Mouse (Mus musculus) myocyte (in vitro differentiated cells): ENCODE measurements at regions not wholly inside any gene's neighbourhood (a gene's known extent, or its start where the extent isn't known, plus 50 kb on each side); places are given as distances from the start of the nearest gene placed in this dataset.

Experiments
- H3K27me3 ChIP-seq: one replicate; pipeline ENCODE4 v1.6.1; 2011; ENCODE audit not compliant: control insufficient read depth, insufficient read depth, insufficient read length
- H3K36me3 ChIP-seq: one replicate; pipeline ENCODE4 v1.6.1; 2011; ENCODE audit not compliant: control insufficient read depth, insufficient read depth
- H3K4me2 ChIP-seq: one replicate; pipeline ENCODE4 v1.6.1; 2011; ENCODE audit warnings: low read depth, control low read depth
- H3K4me3 ChIP-seq: one replicate; pipeline ENCODE4 v1.5.1; 2011; ENCODE audit warnings: mild to moderate bottlenecking, control low read depth, moderate library complexity
- H3K79me2 ChIP-seq: one replicate; pipeline ENCODE4 v1.6.1; 2011; ENCODE audit not compliant: control insufficient read depth, insufficient read depth
- H3ac ChIP-seq: one replicate; pipeline ENCODE4 v1.6.1; 2011; ENCODE audit not compliant: control insufficient read depth, insufficient read length
- CEBPB ChIP-seq: IDR thresholded peaks from 2 replicates; pipeline ENCODE4 v1.6.1; 2011; ENCODE audit warnings: mild to moderate bottlenecking, moderate library complexity; ENCODE audit not compliant: poor library complexity, insufficient read depth, severe bottlenecking
- E2F4 ChIP-seq: IDR thresholded peaks from one replicate; pipeline ENCODE4 v1.6.1; 2011; ENCODE audit warnings: mild to moderate bottlenecking, control low read depth, moderate library complexity; ENCODE audit not compliant: insufficient read depth
- MAX ChIP-seq: IDR thresholded peaks from one replicate; pipeline ENCODE4 v1.6.1; 2011; ENCODE audit warnings: low read depth, mild to moderate bottlenecking, control low read depth
- MYOD1 ChIP-seq, 3 experiments: IDR thresholded peaks; one replicate each; pipeline ENCODE4 v1.6.1; 2011; ENCODE audit warnings: control low read depth in 2 of 3, low read depth in 2 of 3, mild to moderate bottlenecking in 2 of 3, moderate library complexity in 1 of 3; ENCODE audit not compliant: insufficient read length in 2 of 3, control insufficient read depth in 1 of 3
- MYOG ChIP-seq, 3 experiments: IDR thresholded peaks; one replicate each; pipeline ENCODE4 v1.6.1; 2011; ENCODE audit warnings: control low read depth in 2 of 3, low read depth in 2 of 3, mild to moderate bottlenecking in 2 of 3; ENCODE audit not compliant: insufficient read length in 2 of 3, control insufficient read depth in 1 of 3, insufficient read depth in 1 of 3
- POLR2A ChIP-seq: IDR thresholded peaks from one replicate; pipeline ENCODE4 v1.6.1; 2011; ENCODE audit warnings: low read depth, mild to moderate bottlenecking, control low read depth, moderate library complexity; ENCODE audit not compliant: insufficient read length
- POLR2AphosphoS2 ChIP-seq: IDR thresholded peaks from one replicate; pipeline ENCODE4 v1.6.1; 2011; ENCODE audit warnings: low read depth, control low read depth; ENCODE audit not compliant: insufficient read length
- REST ChIP-seq: IDR thresholded peaks from one replicate; pipeline ENCODE4 v1.6.1; 2011; ENCODE audit warnings: mild to moderate bottlenecking, control low read depth, moderate library complexity; ENCODE audit not compliant: insufficient read depth, insufficient read length
- SRF ChIP-seq: IDR thresholded peaks from one replicate; pipeline ENCODE4 v1.6.1; 2011; ENCODE audit warnings: low read depth; ENCODE audit not compliant: control insufficient read depth, insufficient read length
- TCF12 ChIP-seq: IDR thresholded peaks from one replicate; pipeline ENCODE4 v1.6.1; 2011; ENCODE audit warnings: mild to moderate bottlenecking, control low read depth; ENCODE audit not compliant: poor library complexity, insufficient read depth, severe bottlenecking
- TCF3 ChIP-seq: IDR thresholded peaks from one replicate; pipeline ENCODE4 v1.6.1; 2011; ENCODE audit warnings: low read depth, control low read depth; ENCODE audit not compliant: insufficient read length
- USF1 ChIP-seq: IDR thresholded peaks from one replicate; pipeline ENCODE4 v1.6.1; 2011; ENCODE audit warnings: low read depth, mild to moderate bottlenecking, control low read depth, moderate library complexity

GRCm38 (mm10) chrX:142456022-142456421 is 65.7 kb upstream of the Acsl4 start:
- no peaks in the 10 kb centered on the region for H3K79me2 ChIP-seq
- no peak overlapping the region for H3ac ChIP-seq
- no peak overlapping the region for H3K4me3 ChIP-seq
- H3K27me3 ChIP-seq = no peaks in the 10 kb centered on the region
- H3K4me2 ChIP-seq = no peak overlapping the region
- no peaks in the 10 kb centered on the region for H3K36me3 ChIP-seq
- no peak for TF ChIP-seq REST
- TF ChIP-seq MAX = no peak
- TF ChIP-seq MYOG (IDR thresholded peaks at IDR 0.05; ENCODE audit: control insufficient read depth in 1 of 3, insufficient read depth in 1 of 3, insufficient read length in 2 of 3, low read depth in 2 of 3) = no peak
- TF ChIP-seq SRF = no peak
- no peak for TF ChIP-seq POLR2A
- TF ChIP-seq POLR2AphosphoS2 = no peak
- no peak for TF ChIP-seq MYOD1 (IDR thresholded peaks at IDR 0.05; ENCODE audit: control insufficient read depth in 1 of 3, insufficient read length in 2 of 3, low read depth in 2 of 3)
- TF ChIP-seq TCF12 = no peak
- TF ChIP-seq E2F4 = no peak
- no peak for TF ChIP-seq TCF3
- TF ChIP-seq USF1 = no peak
- no peak for TF ChIP-seq CEBPB

- TF ChIP-seq POLR2AphosphoS2 (no peak), REST (no peak), CEBPB (no peak), E2F4 (no peak), USF1 (no peak), TCF12 (no peak)
- Histone ChIP-seq H3K4me2 (no peak overlapping the region), H3K36me3 (no peaks in the 10 kb centered on the region), H3K79me2 (no peaks in the 10 kb centered on the region), H3K4me3 (no peak overlapping the region), H3ac (no peak overlapping the region), H3K27me3 (no peaks in the 10 kb centered on the region)
Observed at GRCm38 (mm10) chrX:142464174-142464573, 73.8 kb upstream of the Acsl4 start.

GRCm38 (mm10) chrX:142464756-142465155 is 74.4 kb upstream of the Acsl4 start:
- Histone ChIP-seq H3ac (no peak overlapping the region), H3K36me3 (no peaks in the 10 kb centered on the region), H3K27me3 (no peaks in the 10 kb centered on the region), H3K79me2 (no peaks in the 10 kb centered on the region), H3K4me2 (no peak overlapping the region), H3K4me3 (no peak overlapping the region)
- TF ChIP-seq MAX (no peak), SRF (no peak), USF1 (no peak), CEBPB (no peak), POLR2AphosphoS2 (no peak), E2F4 (no peak)

- Histone ChIP-seq H3K79me2 (no peaks in the 10 kb centered on the region), H3ac (no peak overlapping the region), H3K4me3 (no peak overlapping the region), H3K36me3 (no peaks in the 10 kb centered on the region), H3K27me3 (no peaks in the 10 kb centered on the region), H3K4me2 (peak overlapping the region; percentile 48)
- TF ChIP-seq E2F4 (no peak), MYOD1 (IDR thresholded peaks at IDR 0.05; ENCODE audit: control insufficient read depth in 1 of 3, insufficient read length in 2 of 3, low read depth in 2 of 3) (no peak), TCF12 (no peak), SRF (peak; percentile 81)
Observed at GRCm38 (mm10) chrX:142467850-142468256, 77.5 kb upstream of the Acsl4 start.

- TF ChIP-seq MYOG (IDR thresholded peaks at IDR 0.05; ENCODE audit: control insufficient read depth in 1 of 3, insufficient read depth in 1 of 3, insufficient read length in 2 of 3, low read depth in 2 of 3) = no peak
- no peak for TF ChIP-seq E2F4
- no peak for TF ChIP-seq CEBPB
- TF ChIP-seq MAX = no peak
- TF ChIP-seq POLR2A = no peak
- TF ChIP-seq USF1 = no peak
- TF ChIP-seq SRF = no peak
- TF ChIP-seq TCF12 = no peak
- no peak for TF ChIP-seq TCF3
- TF ChIP-seq REST = no peak
- no peak for TF ChIP-seq POLR2AphosphoS2
- TF ChIP-seq MYOD1 (IDR thresholded peaks at IDR 0.05; ENCODE audit: control insufficient read depth in 1 of 3, insufficient read length in 2 of 3, low read depth in 2 of 3) = no peak
Observed at GRCm38 (mm10) chrX:142468388-142468787, 78.1 kb upstream of the Acsl4 start.

More at GRCm38 (mm10) chrX:142468388-142468787, 78.1 kb upstream of the Acsl4 start:
- Histone ChIP-seq H3K27me3 (no peaks in the 10 kb centered on the region), H3K79me2 (no peaks in the 10 kb centered on the region), H3K36me3 (no peaks in the 10 kb centered on the region), H3ac (no peak overlapping the region), H3K4me3 (no peak overlapping the region), H3K4me2 (peak overlapping the region; percentile 48)
